Mouse (Mus musculus) forebrain, embryonic 12.5 days (tissue): ENCODE data around the gene Laptm5. TPM values are rescaled to one million over a fixed set of nuclear protein-coding genes. Genes with fewer than 3 reads are reported as not detected.

Source experiments
- ATAC-seq: fragments of 200-750 bp; cut with Nextera tagmentation; 2 replicates; pipeline ENCODE4 v1.8.0; 2017; ENCODE audit warnings: moderate TSS enrichment; ENCODE audit not compliant: low FRiP score
- H3K27ac ChIP-seq: fragments of 300-500 bp; sonication (generic); 2 replicates; pipeline ENCODE4 v1.5.1; 2016; ENCODE audit warnings: mild to moderate bottlenecking
- H3K27me3 ChIP-seq: fragments of 300-500 bp; sonication (generic); 2 replicates; pipeline ENCODE4 v1.6.1; 2016; ENCODE audit warnings: mild to moderate bottlenecking
- H3K36me3 ChIP-seq: fragments of 300-500 bp; sonication (generic); replicated peaks from 2 replicates; pipeline ENCODE4 v1.6.1; 2016; ENCODE audit warnings: mild to moderate bottlenecking
- H3K4me1 ChIP-seq: fragments of 300-500 bp; sonication (generic); 2 replicates; pipeline ENCODE4 v1.6.1; 2016
- H3K4me2 ChIP-seq: fragments of 300-500 bp; sonication (generic); 2 replicates; pipeline ENCODE4 v1.6.1; 2016; ENCODE audit warnings: mild to moderate bottlenecking, moderate library complexity
- H3K4me3 ChIP-seq: fragments of 300-500 bp; sonication (generic); replicated peaks from 2 replicates; pipeline ENCODE4 v1.5.1; 2016; ENCODE audit warnings: mild to moderate bottlenecking
- H3K9ac ChIP-seq: fragments of 300-500 bp; sonication (generic); 2 replicates; pipeline ENCODE4 v1.6.1; 2016; ENCODE audit warnings: mild to moderate bottlenecking
- H3K9me3 ChIP-seq: fragments of 300-500 bp; sonication (generic); 2 replicates; pipeline ENCODE4 v1.6.1; 2016
- WGBS: fragments of 180-500 bp; shearing (Covaris S2); methylation state at CpG from one replicate; pipeline ENCODE4 v1.1.7; 2016; 5-methylcytosine and 5-hydroxymethylcytosine counted together
- polyA plus RNA-seq: library from polyadenylated mRNA; unstranded; fragments of >200 nt; fragmentation: Nextera tagmentation; extraction: Ambion mirVana; gene quantifications from 2 replicates; pipeline ENCODE4 v1.2.1, GENCODE M21; 2016

Gene Laptm5
- polyA plus RNA-seq, 1 experiment from 2014 or later: 16.8 TPM

DNA sequence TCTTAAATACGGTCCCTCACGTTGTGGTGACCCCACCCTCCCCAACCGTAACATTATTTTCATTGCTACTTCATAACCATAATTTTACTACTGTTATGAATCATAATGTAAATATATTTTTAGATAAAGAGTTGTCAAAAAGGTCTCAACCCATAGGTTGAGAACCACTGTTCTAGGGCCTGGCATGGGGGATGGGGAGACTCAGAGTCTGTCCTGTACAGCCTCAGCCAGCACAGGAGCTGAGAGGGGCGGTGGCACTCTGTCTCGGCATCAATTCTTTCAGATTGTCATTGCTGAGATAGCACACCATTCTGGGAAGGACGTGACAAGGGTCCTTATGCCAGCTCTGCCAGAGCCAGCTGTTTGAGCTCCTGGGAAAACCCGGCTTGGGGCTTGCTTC lies 1.6 kb downstream of the Laptm5 start:
- H3K4me2 ChIP-seq: no peak overlapping the region
- no peak overlapping the region for H3K4me3 ChIP-seq
- H3K4me1 ChIP-seq: peaks cover 12% of the 10 kb centered on the region
- WGBS: 78% methylated on average over 7 of the region's 7 CpGs
- no peaks in the 10 kb centered on the region for H3K9me3 ChIP-seq
- H3K9ac ChIP-seq: no peak overlapping the region
- no peaks in the 10 kb centered on the region for H3K27me3 ChIP-seq
- no peak overlapping the region for H3K27ac ChIP-seq
- no peaks in the 10 kb centered on the region for H3K36me3 ChIP-seq
- ATAC-seq: no peak

- H3K27ac ChIP-seq: no peak overlapping the region
- H3K4me2 ChIP-seq: no peak overlapping the region
- 84% methylated on average over 12 of the region's 12 CpGs for WGBS
Observed at GRCm38 (mm10) chr4:130915006-130915667, 2.2 kb downstream of the Laptm5 start.

GRCm38 (mm10) chr4:130915668-130916035 lies 2.7 kb downstream of the Laptm5 start:
- peaks cover 16% of the 10 kb centered on the region for H3K4me1 ChIP-seq
- WGBS: 66% methylated on average over 7 of the region's 7 CpGs

More at GRCm38 (mm10) chr4:130915006-130915667, 2.2 kb downstream of the Laptm5 start:
- no peaks in the 10 kb centered on the region for H3K27me3 ChIP-seq
- no peak overlapping the region for H3K9ac ChIP-seq
- H3K36me3 ChIP-seq: no peaks in the 10 kb centered on the region
- H3K4me1 ChIP-seq: peaks cover 14% of the 10 kb centered on the region
- no peak overlapping the region for H3K4me3 ChIP-seq
- no peak for ATAC-seq
- no peaks in the 10 kb centered on the region for H3K9me3 ChIP-seq

GRCm38 (mm10) chr4:130916639-130917038 lies 3.7 kb downstream of the Laptm5 start:
- Histone ChIP-seq H3K4me1 (peaks cover 22% of the 10 kb centered on the region), H3K4me3 (no peak overlapping the region), H3K36me3 (no peaks in the 10 kb centered on the region), H3K4me2 (no peak overlapping the region), H3K9me3 (no peaks in the 10 kb centered on the region), H3K27me3 (no peaks in the 10 kb centered on the region), H3K9ac (no peak overlapping the region), H3K27ac (no peak overlapping the region)
- no peak for ATAC-seq
- 86% methylated on average over 7 of the region's 7 CpGs for WGBS

More at GRCm38 (mm10) chr4:130915668-130916035, 2.7 kb downstream of the Laptm5 start:
- H3K4me3 ChIP-seq: no peak overlapping the region
- H3K4me2 ChIP-seq: no peak overlapping the region
- H3K27ac ChIP-seq: no peak overlapping the region
- no peaks in the 10 kb centered on the region for H3K9me3 ChIP-seq
- H3K36me3 ChIP-seq: no peaks in the 10 kb centered on the region
- no peak for ATAC-seq
- H3K9ac ChIP-seq: no peak overlapping the region
- H3K27me3 ChIP-seq: no peaks in the 10 kb centered on the region

DNA sequence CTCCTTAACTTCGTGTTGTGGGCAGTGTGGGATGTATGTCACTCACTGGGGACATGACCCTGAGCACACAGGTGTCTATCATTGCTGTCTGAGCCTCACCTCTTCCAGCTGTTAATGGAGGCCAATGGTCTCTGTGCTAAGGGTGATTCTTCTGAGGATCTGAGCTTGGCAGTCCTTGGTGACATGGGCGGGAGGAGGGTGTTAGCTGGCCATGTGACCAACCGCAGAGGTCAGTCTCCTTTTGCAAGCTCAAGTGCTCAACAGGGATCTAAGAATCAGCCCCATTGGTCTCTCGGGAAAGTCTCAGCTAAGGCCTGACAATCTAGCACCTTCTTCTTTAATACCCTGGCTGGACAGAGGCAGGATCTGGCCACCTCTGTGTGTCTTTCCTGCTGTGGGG lies 4.6 kb downstream of the Laptm5 start:
- no peak overlapping the region for H3K27ac ChIP-seq
- 70% methylated on average over 4 of the region's 4 CpGs for WGBS
- peaks cover 22% of the 10 kb centered on the region for H3K4me1 ChIP-seq
- H3K4me2 ChIP-seq: no peak overlapping the region
- no peak for ATAC-seq
- no peak overlapping the region for H3K4me3 ChIP-seq
- no peaks in the 10 kb centered on the region for H3K27me3 ChIP-seq
- H3K9me3 ChIP-seq: no peaks in the 10 kb centered on the region
- H3K36me3 ChIP-seq: no peaks in the 10 kb centered on the region
- H3K9ac ChIP-seq: no peak overlapping the region

- no peaks in the 10 kb centered on the region for H3K27me3 ChIP-seq
- H3K9me3 ChIP-seq: no peaks in the 10 kb centered on the region
- H3K4me2 ChIP-seq: no peak overlapping the region
- peaks cover 18% of the 10 kb centered on the region for H3K4me1 ChIP-seq
- H3K9ac ChIP-seq: no peak overlapping the region
- ATAC-seq: no peak
- no peaks in the 10 kb centered on the region for H3K36me3 ChIP-seq
- H3K27ac ChIP-seq: no peak overlapping the region
- WGBS: 78% methylated on average over 10 of the region's 10 CpGs
- H3K4me3 ChIP-seq: no peak overlapping the region
Observed at GRCm38 (mm10) chr4:130918805-130919749, 6.2 kb downstream of the Laptm5 start.

DNA sequence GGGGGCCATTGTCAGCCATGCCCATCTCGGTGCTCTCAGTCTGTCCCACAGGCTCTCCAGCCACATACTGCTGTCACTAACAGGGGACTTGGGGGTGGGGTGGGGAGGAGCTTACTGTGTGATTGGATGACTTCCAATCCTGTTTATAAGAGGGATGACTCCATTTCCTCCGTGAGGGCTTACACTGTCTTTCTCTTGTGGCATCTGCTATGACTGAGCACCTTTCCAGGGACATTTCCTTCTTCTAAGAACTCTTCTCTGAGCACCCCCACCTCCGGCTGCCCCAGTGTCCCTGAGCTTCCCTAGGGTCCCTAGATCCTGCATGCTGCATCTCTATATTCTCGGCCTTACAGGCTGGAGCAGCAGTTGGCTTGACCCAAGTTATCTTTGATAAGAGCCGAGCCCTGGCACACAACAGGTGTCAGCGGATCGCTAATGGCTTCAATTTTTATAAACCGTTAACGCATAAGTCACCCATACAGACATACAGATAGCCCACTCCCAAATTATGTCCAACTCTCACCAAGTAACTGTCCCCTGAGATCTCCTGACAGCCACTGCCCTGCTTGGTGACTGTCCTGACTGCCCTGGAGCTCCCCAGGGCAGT lies 6.9 kb downstream of the Laptm5 start:
- WGBS: 71% methylated on average over 9 of the region's 9 CpGs
- H3K4me1 ChIP-seq: peaks cover 18% of the 10 kb centered on the region
- no peak for ATAC-seq

DNA sequence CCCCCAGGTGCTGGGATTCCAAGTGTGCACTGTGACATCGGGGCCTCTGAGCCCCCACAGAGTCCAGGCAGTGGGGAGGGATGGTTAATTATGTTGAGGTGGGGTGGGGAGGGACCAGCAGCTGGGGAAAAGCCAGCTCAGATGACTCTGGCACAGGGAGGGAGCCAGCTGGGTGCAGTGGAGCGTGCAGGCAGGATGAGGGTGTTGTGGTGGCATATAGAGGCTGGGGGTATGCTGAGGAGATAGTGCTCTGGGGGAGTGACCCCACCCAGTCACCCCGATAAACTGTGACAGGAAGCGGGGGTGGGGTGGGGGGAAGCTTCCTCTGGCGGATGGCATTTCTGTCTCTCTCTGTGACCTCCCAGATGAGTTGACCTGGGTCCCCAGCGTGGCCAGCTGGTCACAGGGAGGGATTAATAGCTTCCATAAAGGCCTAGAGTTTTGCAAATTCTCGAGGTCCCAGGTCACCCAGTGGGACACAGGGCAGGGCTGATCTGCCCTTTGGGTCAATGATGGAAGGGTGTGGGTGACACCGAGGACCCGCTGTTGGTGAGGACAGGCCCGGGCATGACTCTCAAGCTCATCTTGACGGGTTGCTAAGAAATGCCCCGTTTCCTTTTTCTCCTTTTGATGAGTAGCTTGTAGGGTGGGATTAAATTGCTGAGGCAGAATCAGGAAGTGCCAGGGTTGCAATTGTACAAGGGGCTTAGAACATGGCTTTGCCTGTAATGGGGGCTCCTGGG lies 8.2 kb downstream of the Laptm5 start:
- Histone ChIP-seq H3K27ac (no peak overlapping the region), H3K27me3 (no peaks in the 10 kb centered on the region), H3K9me3 (no peaks in the 10 kb centered on the region), H3K36me3 (no peaks in the 10 kb centered on the region), H3K4me1 (peaks cover 18% of the 10 kb centered on the region), H3K4me2 (no peak overlapping the region), H3K9ac (no peak overlapping the region), H3K4me3 (no peak overlapping the region)
- 36% methylated on average over 12 of the region's 12 CpGs for WGBS
- ATAC-seq: peak; percentile 49; the same call in 1 of the 2 replicates

More for the DNA sequence above, 6.9 kb downstream of the Laptm5 start:
- Histone ChIP-seq H3K27ac (no peak overlapping the region), H3K27me3 (no peaks in the 10 kb centered on the region), H3K36me3 (no peaks in the 10 kb centered on the region), H3K9me3 (no peaks in the 10 kb centered on the region), H3K4me3 (no peak overlapping the region), H3K4me2 (no peak overlapping the region), H3K9ac (no peak overlapping the region)

- Histone ChIP-seq H3K4me3 (no peak overlapping the region), H3K27me3 (no peaks in the 10 kb centered on the region), H3K27ac (no peak overlapping the region), H3K9ac (no peak overlapping the region), H3K9me3 (no peaks in the 10 kb centered on the region), H3K36me3 (no peaks in the 10 kb centered on the region), H3K4me2 (no peak overlapping the region), H3K4me1 (peaks cover 18% of the 10 kb centered on the region)
- 84% methylated on average over 10 of the region's 10 CpGs for WGBS
- no peak for ATAC-seq
Observed at GRCm38 (mm10) chr4:130921986-130922385, 9.1 kb downstream of the Laptm5 start.

DNA sequence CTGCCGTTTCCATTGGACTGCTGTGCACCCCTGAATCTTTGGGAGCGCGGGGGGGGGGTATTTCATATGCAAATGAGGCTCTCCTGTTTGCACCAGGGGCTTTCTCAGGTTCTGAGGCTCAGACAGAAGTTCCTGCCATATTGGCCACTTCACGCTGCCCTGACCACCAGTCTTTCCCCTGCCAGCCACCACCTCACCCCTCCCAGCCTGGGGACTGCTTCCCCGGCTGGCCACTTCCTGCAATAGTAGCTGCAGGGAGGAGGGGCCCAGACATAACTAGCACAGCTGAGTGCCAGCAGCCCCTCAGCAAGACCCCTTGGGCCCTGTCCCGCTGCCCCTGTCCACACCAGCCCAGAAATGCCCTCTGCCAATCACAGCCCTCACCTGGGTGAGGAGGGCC lies 13.3 kb downstream of the Laptm5 start:
- Histone ChIP-seq H3K9ac (no peak overlapping the region), H3K4me3 (no peak overlapping the region), H3K4me1 (peaks cover under 1% of the 10 kb centered on the region), H3K27me3 (no peaks in the 10 kb centered on the region), H3K9me3 (no peaks in the 10 kb centered on the region), H3K4me2 (no peak overlapping the region), H3K36me3 (no peaks in the 10 kb centered on the region), H3K27ac (no peak overlapping the region)
- WGBS: 57% methylated on average over 6 of the region's 6 CpGs
- ATAC-seq: no peak

GRCm38 (mm10) chr4:130927821-130928220 lies 14.9 kb downstream of the Laptm5 start:
- H3K27ac ChIP-seq: no peak overlapping the region
- H3K9ac ChIP-seq: no peak overlapping the region
- H3K27me3 ChIP-seq: no peaks in the 10 kb centered on the region
- 90% methylated on average over 12 of the region's 12 CpGs for WGBS
- ATAC-seq: no peak
- H3K9me3 ChIP-seq: no peaks in the 10 kb centered on the region
- no peaks in the 10 kb centered on the region for H3K4me1 ChIP-seq
- H3K4me2 ChIP-seq: no peak overlapping the region
- H3K4me3 ChIP-seq: no peak overlapping the region
- no peaks in the 10 kb centered on the region for H3K36me3 ChIP-seq

- Histone ChIP-seq H3K4me3 (no peak overlapping the region), H3K4me2 (no peak overlapping the region), H3K9me3 (no peaks in the 10 kb centered on the region), H3K9ac (no peak overlapping the region), H3K4me1 (peaks cover 4% of the 10 kb centered on the region), H3K27me3 (peaks cover 4% of the 10 kb centered on the region; the same call in 1 of the 2 replicates), H3K36me3 (no peaks in the 10 kb centered on the region), H3K27ac (no peak overlapping the region)
- WGBS: 56% methylated on average over 14 of the region's 14 CpGs
- ATAC-seq: no peak
Observed at GRCm38 (mm10) chr4:130942644-130943043, 29.7 kb downstream of the Laptm5 start.
